Mouse (Mus musculus) hindbrain, embryonic 16.5 days (tissue): ENCODE data around the gene Erich3. TPM values are rescaled to one million over a fixed set of nuclear protein-coding genes. Genes with fewer than 3 reads are reported as not detected.

ENCODE experiments used
- ATAC-seq: fragments of 200-750 bp; cut with Nextera tagmentation; 2 replicates; pipeline ENCODE4 v1.8.0; 2017; ENCODE audit warnings: moderate TSS enrichment, moderate library complexity
- H3K27ac ChIP-seq: fragments of 300-500 bp; sonication (generic); 2 replicates; pipeline ENCODE4 v1.5.1; 2014; ENCODE audit warnings: low read depth, mild to moderate bottlenecking, control low read depth, low read length, moderate library complexity
- H3K27me3 ChIP-seq: fragments of 300-500 bp; sonication (generic); replicated peaks from 2 replicates; pipeline ENCODE4 v1.6.1; 2014; ENCODE audit warnings: low read length; ENCODE audit not compliant: control insufficient read depth, insufficient read depth
- H3K36me3 ChIP-seq: fragments of 300-500 bp; sonication (generic); 2 replicates; pipeline ENCODE4 v1.6.1; 2014; ENCODE audit warnings: mild to moderate bottlenecking, low read length, moderate library complexity, mixed read lengths; ENCODE audit not compliant: control insufficient read depth, insufficient read depth
- H3K4me1 ChIP-seq: fragments of 300-500 bp; sonication (generic); 2 replicates; pipeline ENCODE4 v1.6.1; 2014; ENCODE audit warnings: low read depth, low read length; ENCODE audit not compliant: control insufficient read depth, insufficient read depth
- H3K4me2 ChIP-seq: fragments of 300-500 bp; sonication (generic); 2 replicates; pipeline ENCODE4 v1.6.1; 2014; ENCODE audit warnings: mild to moderate bottlenecking, low read length, control low read depth, moderate library complexity
- H3K4me3 ChIP-seq: fragments of 300-500 bp; sonication (generic); 2 replicates; pipeline ENCODE4 v1.5.1; 2014; ENCODE audit warnings: mild to moderate bottlenecking, low read length, control low read depth, moderate library complexity
- H3K9ac ChIP-seq: fragments of 300-500 bp; sonication (generic); 2 replicates; pipeline ENCODE4 v1.6.1; 2014; ENCODE audit warnings: low read depth, mild to moderate bottlenecking, control low read depth, low read length, moderate library complexity
- H3K9me3 ChIP-seq: fragments of 300-500 bp; sonication (generic); 2 replicates; pipeline ENCODE4 v1.6.1; 2014; ENCODE audit warnings: mild to moderate bottlenecking, low read length, moderate library complexity; ENCODE audit not compliant: control insufficient read depth
- WGBS: fragments of 180-500 bp; shearing (Covaris S2); extraction: QIAGEN DNeasy Blood & Tissue Kit; methylation state at CpG from one replicate; pipeline ENCODE4 v1.1.7; 2014; 5-methylcytosine and 5-hydroxymethylcytosine counted together
- polyA plus RNA-seq: library from polyadenylated mRNA; unstranded; fragments of >200 nt; fragmentation: Nextera tagmentation; extraction: Ambion mirVana; gene quantifications from 2 replicates; pipeline ENCODE4 v1.2.1, GENCODE M21; 2015

Erich3 gene
- polyA plus RNA-seq, 1 experiment from 2014 or later = 2.3 TPM

DNA sequence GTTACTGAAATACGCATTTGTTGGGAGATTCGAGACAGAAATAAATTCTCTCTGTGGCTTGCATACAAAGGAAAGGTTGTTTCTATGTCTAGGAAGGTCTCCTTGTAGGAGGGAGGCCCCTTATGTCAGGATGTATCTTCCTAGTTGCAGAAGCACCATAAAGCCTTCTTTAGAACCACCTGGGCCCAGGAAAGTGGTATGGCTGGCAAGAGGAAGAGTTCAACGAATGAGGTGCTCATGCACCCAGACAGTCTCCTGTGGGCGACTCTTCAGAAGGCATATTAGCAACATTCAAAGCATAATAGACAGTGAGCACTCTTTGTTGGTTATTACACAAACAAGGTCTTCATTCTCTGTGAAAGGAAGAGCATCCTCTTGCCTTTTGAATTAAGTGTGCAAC lies 977 bp downstream of the Erich3 start:
- Histone ChIP-seq H3K9me3 (no peaks in the 10 kb centered on the region), H3K4me1 (peaks cover 17% of the 10 kb centered on the region), H3K4me3 (peak overlapping the region; percentile 46), H3K9ac (peak overlapping the region; percentile 68), H3K27ac (peak overlapping the region; percentile 93), H3K27me3 (no peaks in the 10 kb centered on the region), H3K4me2 (peak overlapping the region; percentile 71), H3K36me3 (no peaks in the 10 kb centered on the region)
- WGBS = 37% methylated on average over 4 of the region's 4 CpGs
- peak; percentile 13; the same call in 1 of the 2 replicates for ATAC-seq

DNA sequence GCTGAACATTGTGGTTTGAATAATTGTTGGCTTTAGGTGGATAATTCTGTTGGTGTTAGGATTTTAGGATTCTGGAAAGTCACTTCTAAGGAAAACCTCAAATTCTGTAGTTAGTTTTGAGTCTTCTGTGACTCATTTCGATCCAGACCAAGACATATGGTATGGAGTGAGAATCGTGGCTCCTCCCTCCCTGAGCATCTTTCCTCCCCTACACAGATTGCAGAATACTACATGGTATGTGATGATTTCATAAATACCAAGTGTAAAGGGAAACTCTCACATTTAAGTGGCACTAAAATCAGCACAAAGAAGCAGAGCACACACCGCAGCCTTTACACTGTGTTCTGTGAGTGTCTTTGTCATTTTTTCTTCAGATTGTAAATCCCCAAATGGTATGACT lies 4.8 kb downstream of the Erich3 start:
- Histone ChIP-seq H3K9ac (no peak overlapping the region), H3K27me3 (no peaks in the 10 kb centered on the region)
- ATAC-seq = no peak

GRCm38 (mm10) chr3:154670584-154670983 lies 6.9 kb downstream of the Erich3 start:
- 91% methylated on average over 6 of the region's 6 CpGs for WGBS

More for the DNA sequence above, 4.8 kb downstream of the Erich3 start:
- H3K4me1 ChIP-seq = peaks cover 11% of the 10 kb centered on the region
- 90% methylated on average over 3 of the region's 3 CpGs for WGBS
- H3K4me2 ChIP-seq = no peak overlapping the region
- H3K9me3 ChIP-seq = no peaks in the 10 kb centered on the region
- no peak overlapping the region for H3K4me3 ChIP-seq
- H3K36me3 ChIP-seq = no peaks in the 10 kb centered on the region
- H3K27ac ChIP-seq = no peak overlapping the region

DNA sequence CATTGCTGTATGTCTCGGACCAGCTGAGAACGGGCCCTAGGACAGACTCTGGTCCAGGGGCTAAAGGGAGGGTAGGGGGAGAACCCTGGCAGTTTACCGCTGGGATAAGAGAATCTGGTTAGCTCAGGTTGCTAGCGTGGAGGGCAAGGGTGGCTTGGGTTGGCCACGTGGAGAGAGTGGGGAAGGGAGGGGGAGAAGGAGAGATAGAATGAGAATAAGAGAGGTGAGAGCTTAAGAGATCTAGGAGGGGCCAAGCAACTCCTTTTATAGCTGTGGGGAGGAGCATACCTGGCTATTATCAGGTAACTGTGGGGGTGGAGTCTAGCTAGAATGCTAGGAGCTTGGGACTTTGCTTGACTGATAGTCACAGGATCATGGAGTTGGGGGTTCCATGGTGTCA lies 7.4 kb downstream of the Erich3 start:
- Histone ChIP-seq H3K27ac (no peak overlapping the region), H3K36me3 (no peaks in the 10 kb centered on the region), H3K9me3 (no peaks in the 10 kb centered on the region), H3K4me3 (no peak overlapping the region), H3K4me2 (no peak overlapping the region), H3K9ac (no peak overlapping the region), H3K27me3 (no peaks in the 10 kb centered on the region), H3K4me1 (no peaks in the 10 kb centered on the region)
- ATAC-seq = no peak
- 78% methylated on average over 5 of the region's 5 CpGs for WGBS

More at GRCm38 (mm10) chr3:154670584-154670983, 6.9 kb downstream of the Erich3 start:
- no peak overlapping the region for H3K27ac ChIP-seq
- no peak overlapping the region for H3K4me2 ChIP-seq
- no peak overlapping the region for H3K4me3 ChIP-seq
- H3K9ac ChIP-seq = no peak overlapping the region
- H3K9me3 ChIP-seq = no peaks in the 10 kb centered on the region
- no peaks in the 10 kb centered on the region for H3K4me1 ChIP-seq
- no peaks in the 10 kb centered on the region for H3K36me3 ChIP-seq
- no peak for ATAC-seq
- H3K27me3 ChIP-seq = no peaks in the 10 kb centered on the region

DNA sequence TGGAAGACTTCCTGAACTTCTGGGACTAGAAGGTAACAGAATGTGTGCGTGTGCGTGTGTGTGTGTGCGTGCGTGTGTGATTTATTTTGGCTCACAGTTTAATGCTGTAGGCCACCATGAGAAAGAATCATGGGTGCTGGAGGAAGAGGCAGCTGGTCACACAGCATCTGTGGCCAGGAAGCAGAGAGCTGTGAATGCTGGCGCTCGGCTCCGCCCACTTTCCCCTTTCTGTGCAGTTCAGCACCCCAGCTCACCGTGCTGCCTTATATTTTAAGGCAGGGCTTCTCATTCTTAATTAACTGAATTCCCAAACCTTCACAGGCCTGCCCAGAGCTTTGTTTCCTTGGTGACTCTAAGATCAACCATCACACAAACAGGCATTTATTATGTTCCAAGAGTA lies 9.7 kb downstream of the Erich3 start:
- 63% methylated on average over 8 of the region's 8 CpGs for WGBS
- no peak for ATAC-seq

GRCm38 (mm10) chr3:154682570-154682969 lies 18.9 kb downstream of the Erich3 start:
- ATAC-seq = no peak
- Histone ChIP-seq H3K27ac (no peak overlapping the region), H3K9me3 (no peaks in the 10 kb centered on the region), H3K4me2 (no peak overlapping the region), H3K9ac (no peak overlapping the region), H3K36me3 (no peaks in the 10 kb centered on the region), H3K4me3 (no peak overlapping the region), H3K27me3 (no peaks in the 10 kb centered on the region), H3K4me1 (no peaks in the 10 kb centered on the region)
- 60% methylated on average over 2 of the region's 2 CpGs for WGBS

More for the DNA sequence above, 9.7 kb downstream of the Erich3 start:
- no peaks in the 10 kb centered on the region for H3K36me3 ChIP-seq
- H3K27me3 ChIP-seq = no peaks in the 10 kb centered on the region
- H3K4me2 ChIP-seq = no peak overlapping the region
- H3K9me3 ChIP-seq = no peaks in the 10 kb centered on the region
- no peak overlapping the region for H3K4me3 ChIP-seq
- H3K9ac ChIP-seq = no peak overlapping the region
- H3K27ac ChIP-seq = no peak overlapping the region
- no peaks in the 10 kb centered on the region for H3K4me1 ChIP-seq

GRCm38 (mm10) chr3:154683667-154684066 lies 20.0 kb downstream of the Erich3 start:
- Histone ChIP-seq H3K9ac (no peak overlapping the region), H3K36me3 (no peaks in the 10 kb centered on the region), H3K27me3 (no peaks in the 10 kb centered on the region), H3K4me3 (no peak overlapping the region), H3K4me1 (no peaks in the 10 kb centered on the region), H3K9me3 (no peaks in the 10 kb centered on the region), H3K27ac (no peak overlapping the region), H3K4me2 (no peak overlapping the region)
- WGBS = 84% methylated on average over 2 of the region's 2 CpGs
- no peak for ATAC-seq

DNA sequence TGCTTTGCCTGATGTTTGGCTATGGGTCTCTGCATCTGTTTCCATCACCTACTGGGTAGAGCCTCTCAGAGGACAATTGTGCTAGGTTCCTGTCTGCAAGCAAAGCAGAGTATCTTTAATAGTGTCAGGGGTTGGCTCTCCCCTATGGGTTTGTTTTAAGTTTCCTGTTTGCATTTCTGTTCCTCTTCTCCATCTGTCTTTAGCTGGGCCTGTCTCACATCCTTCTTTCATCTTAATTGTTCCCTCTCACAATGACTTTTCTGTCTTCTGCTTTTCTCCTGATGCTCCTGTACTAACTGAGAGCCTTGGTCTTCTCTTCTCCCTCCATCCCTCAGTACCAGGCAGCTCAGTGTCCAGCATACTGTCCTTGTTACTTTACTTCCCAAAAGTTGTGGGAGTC lies 26.6 kb downstream of the Erich3 start:
- no peak overlapping the region for H3K4me3 ChIP-seq
- ATAC-seq = no peak

GRCm38 (mm10) chr3:154691897-154692571 lies 28.4 kb downstream of the Erich3 start:
- Histone ChIP-seq H3K36me3 (no peaks in the 10 kb centered on the region), H3K27me3 (no peaks in the 10 kb centered on the region), H3K27ac (no peak overlapping the region; the same call in 1 of the 2 replicates), H3K4me3 (no peak overlapping the region), H3K4me2 (peak overlapping the region; percentile 22; the same call in 1 of the 2 replicates), H3K9ac (no peak overlapping the region), H3K4me1 (peaks cover 6% of the 10 kb centered on the region), H3K9me3 (no peaks in the 10 kb centered on the region)
- WGBS = 38% methylated on average over 14 of the region's 14 CpGs
- peak; percentile 95 for ATAC-seq

More for the DNA sequence above, 26.6 kb downstream of the Erich3 start:
- H3K4me1 ChIP-seq = peaks cover 6% of the 10 kb centered on the region
- H3K9me3 ChIP-seq = no peaks in the 10 kb centered on the region
- H3K9ac ChIP-seq = no peak overlapping the region
- H3K27me3 ChIP-seq = no peaks in the 10 kb centered on the region
- no peak overlapping the region for H3K4me2 ChIP-seq
- H3K27ac ChIP-seq = no peak overlapping the region
- H3K36me3 ChIP-seq = no peaks in the 10 kb centered on the region
